In the genomic region with DNA sequence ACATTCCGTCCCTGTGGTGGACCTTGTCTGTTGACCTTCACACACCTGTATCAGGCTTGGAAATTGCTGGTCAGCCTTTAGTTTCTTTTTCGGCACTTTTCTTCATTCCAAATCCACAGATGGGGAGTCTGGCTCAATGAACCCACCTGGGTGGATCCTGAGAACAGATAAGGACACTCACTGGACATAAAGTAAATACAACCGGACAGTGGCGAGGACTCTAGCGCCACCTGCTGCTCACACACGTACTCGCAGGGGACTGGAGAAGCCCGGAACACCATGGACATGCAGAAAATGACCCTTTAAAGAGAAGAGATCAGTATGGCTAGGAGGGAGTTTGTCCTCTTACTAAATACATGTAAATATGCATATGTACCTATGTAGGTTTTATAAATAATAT, we compare ENCODE assay signal across 9 mouse cellular contexts.
DNase-seq lines count a peak whose midpoint lies in the region; ATAC-seq and TF ChIP-seq lines count a peak whose summit lies in the region.
"Had no signal": no experiment of that assay in that cellular context is flagged by ENCODE, and none has a peak within 500 bp of the region (broad histone marks: within the 10 kb centered on the region; RNA-seq: fewer than 3 reads in every experiment).

No protein-coding gene starts in this region.

- 11% methylated on average over 8 of the region's 8 CpGs for WGBS in intestine, postnatal 0 days
- 22% methylated on average over 8 of the region's 8 CpGs for whole genome bisulfite sequencing in limb, embryonic 14.5 days
- 19% methylated on average over 8 of the region's 8 CpGs for WGBS in neural tube, embryonic 15.5 days

- H3K9me3 ChIP-seq in intestine, postnatal 0 days (ENCODE audit: control insufficient read depth): no peaks in the 10 kb centered on the region
- H3K9me3 ChIP-seq in limb, embryonic 14.5 days (ENCODE audit: control insufficient read depth, low read length): no peaks in the 10 kb centered on the region
- no peaks in the 10 kb centered on the region for H3K9me3 ChIP-seq in neural tube, embryonic 15.5 days (replicated peaks)
- H3K9me3 ChIP-seq: embryonic facial prominence, embryonic 12.5 days had no signal

- H3K36me3 ChIP-seq in intestine, postnatal 0 days (ENCODE audit: control insufficient read depth, insufficient read depth): no peaks in the 10 kb centered on the region
- H3K36me3 ChIP-seq in limb, embryonic 14.5 days (ENCODE audit: control insufficient read depth, insufficient read depth, low read length): no peaks in the 10 kb centered on the region
- no peaks in the 10 kb centered on the region for H3K36me3 ChIP-seq in neural tube, embryonic 15.5 days
- H3K36me3 ChIP-seq: embryonic facial prominence, embryonic 12.5 days had no signal

- no peak for TF ChIP-seq POLR2A in limb, embryonic 14.5 days (IDR thresholded peaks at IDR 0.05; ENCODE audit: borderline replicate concordance, extremely low read depth, insufficient read depth, insufficient read length)

- H3K27ac ChIP-seq in intestine, postnatal 0 days (ENCODE audit: low read depth, low read length): no peak overlapping the region
- H3K27ac ChIP-seq in limb, embryonic 14.5 days (replicated peaks; ENCODE audit: low read depth, low read length): no peak overlapping the region
- no peak overlapping the region for H3K27ac ChIP-seq in neural tube, embryonic 15.5 days (replicated peaks)
- H3K27ac ChIP-seq: embryonic facial prominence, embryonic 12.5 days had no signal

- H3K9ac ChIP-seq in intestine, postnatal 0 days (ENCODE audit: low read depth, low read length): no peak overlapping the region
- H3K9ac ChIP-seq in limb, embryonic 14.5 days (ENCODE audit: low read depth, low read length, severe bottlenecking): no peak overlapping the region
- H3K9ac ChIP-seq in neural tube, embryonic 15.5 days (replicated peaks): no peak overlapping the region
- H3K9ac ChIP-seq: embryonic facial prominence, embryonic 12.5 days had no signal

- no peaks in the 10 kb centered on the region for H3K4me1 ChIP-seq in intestine, postnatal 0 days (replicated peaks; ENCODE audit: control insufficient read depth, insufficient read depth, low read length)
- H3K4me1 ChIP-seq in limb, embryonic 14.5 days (ENCODE audit: control insufficient read depth, insufficient read depth, low read length): peaks cover 5% of the 10 kb centered on the region; the same call in 1 of the 2 replicates
- H3K4me1 ChIP-seq in neural tube, embryonic 15.5 days: 0 out of 2 replicates have a peak, but pooled peaks cover 4% of the 10 kb centered on the region

- TF ChIP-seq CTCF in intestine, postnatal 0 days (IDR thresholded peaks at IDR 0.05; ENCODE audit: low read depth): peak; percentile 97

- H3K4me2 ChIP-seq in intestine, postnatal 0 days (replicated peaks; ENCODE audit: low read depth): no peak overlapping the region
- H3K4me2 ChIP-seq in limb, embryonic 14.5 days (replicated peaks; ENCODE audit: low read depth, low read length, severe bottlenecking): no peak overlapping the region
- H3K4me2 ChIP-seq in neural tube, embryonic 15.5 days: no peak overlapping the region
- H3K4me2 ChIP-seq: embryonic facial prominence, embryonic 12.5 days had no signal

- ATAC-seq in intestine, postnatal 0 days: no peak
- 0 out of 2 replicates have a peak, but pooled peaks have one; percentile 45 for ATAC-seq in limb, embryonic 14.5 days (ENCODE audit: low FRiP score, low read depth)
- ATAC-seq in neural tube, embryonic 15.5 days (ENCODE audit: low FRiP score): peak; percentile 31; the same call in 1 of the 2 replicates

- H3K27me3 ChIP-seq in intestine, postnatal 0 days (replicated peaks; ENCODE audit: control insufficient read depth, insufficient read depth, low read length): no peaks in the 10 kb centered on the region; the same call in 1 of the 2 replicates
- H3K27me3 ChIP-seq in limb, embryonic 14.5 days (ENCODE audit: control insufficient read depth, insufficient read depth, low read length): no peaks in the 10 kb centered on the region
- peaks cover 8% of the 10 kb centered on the region for H3K27me3 ChIP-seq in neural tube, embryonic 15.5 days (replicated peaks)

- peak; percentile 71 to 80 for DNase-seq in left cerebral cortex, adult 18-20 months (ENCODE audit: low spot score in 2 of 2)
- DNase-seq in left cerebral cortex, adult 11 months (ENCODE audit: low spot score): no peak
- DNase-seq in adrenal gland, adult 8-10 months: peak; percentile 48
- peak; percentile 74 for DNase-seq in embryo, embryonic 11 days
- DNase-seq in limb, embryonic 14.5 days (ENCODE audit: low spot score): no peak
- DNase-seq in urinary bladder, adult 2 months (ENCODE audit: low spot score): peak; percentile 69

- H3K4me3 ChIP-seq in intestine, postnatal 0 days (ENCODE audit: low read depth, low read length): no peak overlapping the region
- H3K4me3 ChIP-seq in limb, embryonic 14.5 days (replicated peaks; ENCODE audit: low read length): no peak overlapping the region
- H3K4me3 ChIP-seq in neural tube, embryonic 15.5 days (replicated peaks): no peak overlapping the region
- H3K4me3 ChIP-seq: embryonic facial prominence, embryonic 12.5 days had no signal

Comparison
In these comparisons a context has a peak if more than half of its experiments do, and no peak if none do; other contexts are left out.
1. DNase-seq: peak in left cerebral cortex, adult 18-20 months (2 of 2), adrenal gland, adult 8-10 months (single experiment), embryo, embryonic 11 days (single experiment) and urinary bladder, adult 2 months (single experiment); none in left cerebral cortex, adult 11 months (single experiment) and limb, embryonic 14.5 days (single experiment).